Mouse (Mus musculus) ZHBTc4 (cell line): Measurements from ENCODE around the gene Decr2.
"Not testable (repeated sequence)": the region's sequence is repeated elsewhere in the genome, so short reads cannot be mapped to it uniquely, and the experiment has no call there.

ENCODE experiments used
- DNase-seq: peaks from one replicate; pipeline ENCODE4 v3.0.0-alpha.2; 2011; ENCODE audit warnings: low read depth, low spot score

Gene Decr2

DNA sequence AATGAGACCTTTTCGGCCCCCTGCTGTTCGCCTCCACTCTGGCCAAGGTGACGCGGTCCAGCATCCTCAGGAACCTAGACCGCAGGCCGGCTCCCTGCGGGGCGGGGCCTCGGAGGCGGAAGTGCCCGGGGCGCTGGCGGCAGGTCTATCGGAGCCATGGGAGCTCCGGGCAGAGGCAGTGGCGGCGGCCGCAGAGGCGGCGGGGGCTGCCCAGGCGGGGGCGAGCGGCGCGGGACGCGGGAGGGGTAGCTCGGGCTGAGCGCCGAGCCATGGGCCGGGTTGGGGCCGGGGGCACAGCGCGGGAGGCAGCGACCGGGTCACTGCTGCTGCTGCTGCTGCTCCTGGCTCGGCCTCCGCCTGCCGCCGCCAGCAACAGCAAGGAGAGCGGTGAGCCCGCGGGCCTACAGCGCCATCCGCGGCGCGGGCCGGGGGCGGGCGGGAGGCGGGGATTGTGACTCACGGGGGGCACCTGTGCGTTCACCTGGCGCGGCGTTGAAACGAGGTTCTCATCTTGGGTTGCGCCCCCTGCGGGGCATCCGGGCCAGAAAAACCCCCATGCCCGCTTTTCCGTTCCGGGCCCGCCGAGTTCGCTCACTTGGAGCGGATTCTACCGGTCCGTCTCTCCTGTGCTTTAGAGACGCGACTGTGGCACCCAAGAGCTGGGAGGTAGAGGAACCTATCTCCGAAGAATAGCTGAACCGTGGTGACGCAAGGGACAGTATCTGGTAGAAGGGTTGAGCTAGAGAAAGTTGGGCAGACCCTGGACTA, 23.2 kb upstream of the Decr2 start, which contains the start of gene Tmem8:
Tmem8 (plus strand) TSS at position 119 of the 768 bp plus-strand sequence.
- peak; percentile 87 for DNase-seq

DNA sequence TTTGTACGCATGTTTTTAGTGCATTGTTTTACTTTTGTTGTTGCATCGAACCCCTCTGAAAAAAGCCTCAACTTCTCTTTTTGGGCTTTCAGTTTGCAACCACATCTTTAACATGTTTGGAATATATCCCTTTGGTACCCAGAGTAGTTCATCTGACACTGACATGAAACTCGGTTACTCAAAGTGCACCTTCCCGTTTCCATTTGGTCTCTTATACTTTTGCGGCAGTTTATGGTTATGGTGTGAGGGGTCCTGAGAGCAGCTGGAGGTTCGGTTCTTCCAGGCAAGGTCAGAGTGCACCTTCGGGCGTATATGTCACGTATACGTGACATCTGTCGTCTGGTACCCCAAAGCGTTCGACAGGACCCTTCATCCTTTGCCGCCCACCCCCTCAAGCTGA, 22.6 kb upstream of the Decr2 start:
- DNase-seq = no peak

DNA sequence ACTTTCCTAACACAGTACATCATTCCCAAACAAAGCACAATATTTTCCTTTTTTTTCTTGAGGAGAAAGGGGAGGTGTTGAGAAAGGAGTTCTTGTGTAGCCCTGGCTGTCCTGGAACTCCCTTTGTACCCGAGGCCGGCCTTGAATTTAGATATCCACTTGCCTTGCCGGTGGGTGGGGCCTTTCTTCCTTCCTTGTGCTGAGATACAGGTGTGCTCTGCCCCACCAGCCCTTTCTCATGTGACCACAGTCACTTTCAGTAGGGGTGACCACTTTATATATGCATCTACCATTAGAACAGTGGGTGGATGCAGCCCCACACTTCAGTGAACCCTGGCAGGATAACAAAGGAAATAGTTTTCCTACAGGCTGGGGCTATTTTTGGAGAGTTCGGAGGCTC, 21.6 kb upstream of the Decr2 start:
- DNase-seq = peak; percentile 64

DNA sequence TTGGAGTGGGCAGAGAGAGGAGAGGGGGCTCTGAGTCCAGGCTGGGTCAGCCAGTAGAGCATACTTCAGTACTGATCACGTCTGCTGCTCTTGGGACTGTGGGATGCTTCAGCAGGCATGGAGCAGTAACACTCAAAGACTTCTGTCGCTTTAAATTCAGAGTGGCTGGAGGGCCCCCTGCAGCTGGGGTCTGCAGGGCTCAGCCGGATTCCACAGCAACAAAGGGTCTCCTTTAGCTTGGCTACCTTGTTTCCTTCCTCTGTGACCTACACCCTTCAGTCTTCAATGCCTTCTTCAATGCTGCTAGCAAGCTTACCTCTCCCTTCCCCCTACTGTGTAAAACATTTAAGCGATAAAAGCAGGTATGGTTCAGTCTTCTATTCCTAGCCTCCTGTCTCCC, 20.9 kb upstream of the Decr2 start:
- peak; percentile 87 for DNase-seq

DNA sequence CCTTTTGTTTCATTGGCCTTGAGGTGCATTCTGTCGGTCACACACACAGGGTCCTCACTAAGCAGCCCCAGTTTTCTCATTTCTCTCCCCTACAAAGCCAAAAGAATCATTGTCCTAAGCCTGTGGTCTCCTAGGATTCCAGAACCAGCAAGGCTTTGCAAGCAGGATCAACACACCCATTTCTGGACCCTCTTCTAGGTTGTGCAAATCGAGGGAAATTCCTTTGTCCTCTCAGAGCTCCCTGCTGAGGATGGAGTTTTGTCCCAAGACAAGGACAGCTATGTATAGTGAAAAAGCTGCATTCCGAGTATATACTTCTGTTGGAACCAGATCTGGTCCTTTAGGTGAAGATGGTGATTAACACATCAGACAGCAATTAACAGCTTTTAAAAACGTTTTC, 20.0 kb upstream of the Decr2 start:
- peak; percentile 76 for DNase-seq

DNA sequence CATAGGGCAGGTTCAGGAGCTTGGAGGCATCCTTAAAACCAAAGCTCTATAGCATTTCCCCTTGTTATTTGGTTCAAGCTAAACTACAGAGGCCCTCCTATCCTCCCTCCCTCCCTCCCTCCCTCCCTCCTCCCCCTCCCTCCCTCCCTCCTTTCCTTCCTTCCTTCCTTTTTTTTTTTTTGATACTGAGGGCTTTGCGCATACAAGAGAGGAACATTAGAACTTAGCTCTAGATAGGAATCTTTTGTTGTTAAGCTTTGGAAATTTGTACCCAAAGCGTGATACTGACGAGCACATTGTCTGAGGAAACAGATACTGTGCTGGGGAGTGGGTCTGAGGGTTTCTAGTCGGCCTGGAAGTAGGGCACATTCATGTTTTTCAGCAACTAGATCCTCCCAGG, 15.5 kb upstream of the Decr2 start:
- DNase-seq = no peak

DNA sequence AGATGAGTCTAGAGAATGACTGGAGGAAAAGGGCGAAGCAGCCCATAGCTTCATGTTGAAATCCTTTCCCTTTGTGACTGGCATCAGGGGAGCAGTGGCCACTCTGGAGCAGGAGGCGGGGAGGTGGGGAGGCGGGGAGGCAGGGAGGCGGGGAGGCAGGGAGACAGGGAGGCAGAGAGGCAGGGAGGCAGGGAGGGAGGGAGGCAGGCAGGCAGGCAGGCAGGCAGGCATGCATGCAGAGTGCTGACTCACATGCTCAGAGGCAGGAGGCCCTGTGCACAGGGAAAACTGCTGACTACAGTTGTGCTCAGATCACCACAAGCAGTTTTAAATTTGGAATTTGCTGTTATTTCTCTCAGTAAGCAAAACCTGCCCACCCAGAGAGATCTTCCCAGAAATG, 11.3 kb upstream of the Decr2 start:
- DNase-seq = peak; percentile 51

DNA sequence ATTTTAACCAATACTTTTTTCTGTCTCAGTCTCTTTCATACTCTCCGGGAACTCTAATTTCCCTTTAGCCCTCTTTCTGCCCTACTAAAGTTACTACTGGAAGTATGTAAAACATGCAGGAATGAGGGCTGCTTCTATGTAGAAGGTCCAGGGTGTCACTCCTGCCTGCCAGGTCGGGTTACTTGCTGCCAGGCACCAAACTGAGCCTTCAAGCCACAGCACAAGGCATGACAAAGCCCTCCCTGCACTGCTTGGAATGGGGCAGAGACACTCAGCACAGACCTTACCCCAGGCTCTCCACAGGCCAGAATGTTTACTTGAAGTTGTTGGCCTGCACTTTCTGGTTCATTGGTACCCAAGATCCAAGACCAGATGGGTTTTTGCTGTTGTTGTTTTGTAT, 10.0 kb upstream of the Decr2 start:
- DNase-seq = no peak

DNA sequence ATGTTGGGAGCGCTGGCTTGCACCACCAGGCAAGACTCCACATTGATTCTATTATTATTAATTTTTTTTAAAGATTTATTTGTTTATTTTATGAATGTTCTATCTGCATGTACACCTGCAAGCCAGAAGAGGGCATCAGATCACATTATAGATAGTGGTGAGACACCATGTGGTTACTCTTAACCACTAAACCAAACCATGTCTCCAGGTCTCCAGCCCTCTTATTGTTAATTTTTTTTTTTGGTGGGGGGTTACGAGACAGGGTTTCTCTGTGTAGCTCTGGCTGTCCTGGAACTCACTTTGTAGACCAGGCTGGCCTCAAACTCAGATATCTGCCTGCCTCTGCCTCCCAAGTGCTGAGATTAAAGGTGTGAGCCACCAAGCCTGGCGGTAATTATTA, 9.2 kb upstream of the Decr2 start:
- DNase-seq = not testable (repeated sequence)

DNA sequence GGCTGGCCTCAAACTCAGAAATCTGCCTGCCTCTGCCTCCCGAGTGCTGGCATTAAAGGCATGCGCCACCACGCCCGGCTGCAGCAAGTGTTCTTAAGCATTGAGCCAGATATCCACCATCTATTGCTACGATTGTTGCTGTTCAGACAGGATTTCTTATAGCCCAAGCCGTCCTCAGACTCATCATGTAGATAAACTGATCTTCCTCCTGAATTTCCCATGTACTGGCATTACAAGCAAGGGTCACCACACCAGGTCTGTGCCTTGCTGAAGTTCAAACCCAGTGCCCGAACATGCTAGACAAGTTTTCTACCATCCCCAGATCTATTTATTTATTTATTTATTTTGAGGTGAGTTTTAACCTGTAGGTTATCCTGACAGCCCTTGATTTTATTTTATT, 8.3 kb upstream of the Decr2 start:
- DNase-seq = no peak

DNA sequence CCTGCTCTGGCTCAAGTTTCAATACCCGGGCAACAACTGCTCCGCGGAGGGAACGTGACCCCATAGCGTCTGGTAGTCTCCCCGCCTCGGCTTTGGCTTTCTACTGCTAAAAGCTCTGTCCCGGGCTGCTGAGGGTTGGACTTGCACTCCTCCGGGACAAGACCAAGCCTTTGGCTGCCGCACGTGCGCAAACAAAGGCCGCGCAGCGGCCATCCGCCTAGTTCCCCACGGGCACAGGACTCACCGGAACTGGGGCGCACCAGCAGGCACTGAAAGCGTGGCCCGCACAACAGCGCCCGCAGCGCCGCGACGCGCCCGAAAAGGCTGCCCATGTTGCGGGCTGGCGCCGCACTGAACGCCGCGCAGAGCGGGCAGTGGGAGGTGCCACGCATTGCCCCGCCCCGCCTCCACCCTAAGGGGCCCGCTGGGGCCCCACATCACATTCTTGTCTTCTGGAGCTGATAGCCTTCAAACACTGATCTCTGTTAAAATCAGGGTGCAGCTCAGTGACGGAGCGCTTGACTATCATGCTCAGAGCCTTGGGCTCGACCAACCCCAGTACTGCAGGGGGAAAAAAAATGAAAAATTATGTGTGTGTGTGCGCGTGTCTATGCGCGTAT, 5.1 kb upstream of the Decr2 start, which contains the start of gene Nme4:
Nme4 (minus strand) TSS at position 482 of the 620 bp plus-strand sequence.
- DNase-seq = peak; percentile 79

DNA sequence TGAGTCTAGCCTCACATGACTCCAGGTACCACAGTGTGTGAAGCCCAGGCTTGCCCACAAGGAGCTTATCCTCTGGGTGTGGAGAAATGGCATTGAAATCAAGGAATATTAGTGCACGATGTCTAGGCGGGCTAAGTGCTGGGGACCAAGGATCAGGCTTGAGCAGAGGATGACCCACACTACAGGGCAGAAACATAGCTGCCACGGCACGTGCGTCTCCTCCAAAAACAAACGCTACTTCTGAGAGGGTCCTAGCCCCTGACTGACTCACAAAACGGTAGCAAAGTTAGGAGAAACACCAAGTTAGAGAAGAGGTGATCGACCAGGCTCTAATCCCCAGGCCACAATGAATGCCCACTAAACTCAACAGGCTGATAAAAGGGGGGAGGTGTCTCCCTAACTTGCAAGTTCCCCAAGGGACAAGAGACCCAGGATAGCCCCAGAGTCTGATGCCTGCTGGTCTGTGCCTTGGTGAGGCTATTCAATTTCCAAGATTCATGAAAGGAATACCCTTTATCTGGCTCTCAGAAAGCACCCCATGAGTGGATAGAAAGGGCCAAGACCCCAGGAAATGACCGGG, 4.5 kb upstream of the Decr2 start:
- no peak for DNase-seq

DNA sequence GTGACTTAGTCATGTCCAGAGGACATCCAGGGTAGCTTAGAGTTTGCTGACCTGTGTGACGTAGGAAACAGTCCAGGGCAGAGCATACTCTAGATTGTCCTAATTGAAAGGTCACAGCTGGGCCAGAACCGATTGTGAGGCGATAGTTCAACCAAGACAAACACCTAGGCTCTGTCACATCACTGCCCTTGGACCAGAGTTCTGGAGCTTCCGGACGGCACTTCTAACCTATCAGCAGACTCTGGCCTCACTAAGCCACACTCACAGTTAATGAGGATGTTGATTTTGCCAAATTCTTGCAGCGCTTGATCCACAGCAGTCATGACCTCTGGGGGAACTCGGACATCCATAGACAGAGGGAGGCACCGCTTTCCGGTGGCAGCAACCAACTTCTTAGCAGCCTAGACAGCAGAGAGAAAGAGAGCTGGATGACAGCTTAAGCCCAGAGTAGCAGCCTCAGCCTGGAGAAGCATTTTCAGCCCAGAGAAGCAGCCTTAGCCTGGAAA, 3.0 kb downstream of the Decr2 start:
- DNase-seq = peak; percentile 63

DNA sequence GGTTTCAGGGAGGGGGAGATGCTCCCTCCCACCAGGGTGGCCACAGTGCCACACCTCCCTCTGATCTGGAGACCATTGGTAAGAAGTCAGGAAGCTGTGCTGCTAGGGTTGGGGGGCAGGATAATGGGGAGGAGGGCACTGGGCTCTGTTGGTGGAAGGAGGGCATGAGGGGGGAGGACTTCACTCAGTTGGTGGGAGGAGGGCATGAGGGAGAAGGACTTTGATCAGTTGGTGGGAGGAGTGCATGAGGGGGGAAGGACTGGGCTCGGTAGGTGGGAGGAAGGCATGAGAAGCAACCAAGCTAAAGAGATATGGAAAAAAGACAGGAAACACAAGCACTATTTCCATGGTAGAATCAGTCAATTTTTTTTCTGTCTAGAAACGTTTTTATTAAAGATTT, 9.3 kb downstream of the Decr2 start:
- DNase-seq = no peak

DNA sequence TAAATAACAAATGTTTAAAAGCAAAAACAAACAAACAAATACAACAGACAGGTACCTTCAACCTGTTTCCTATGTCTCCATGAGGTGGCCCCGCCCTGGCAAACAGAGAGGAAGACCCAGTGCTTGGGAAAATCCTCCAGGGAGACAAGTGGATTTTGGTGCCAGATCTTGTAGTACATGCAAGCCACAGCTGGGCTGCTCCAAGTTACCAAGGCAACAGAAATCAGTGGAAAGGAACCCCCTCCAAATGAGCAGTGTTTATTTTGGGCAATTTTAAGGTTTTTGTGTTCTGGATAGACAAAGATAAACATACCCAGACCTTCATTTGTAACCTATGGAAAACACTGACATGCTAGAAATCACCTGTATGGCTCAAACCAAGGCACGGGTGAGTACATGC, 11.3 kb downstream of the Decr2 start:
- DNase-seq = no peak

DNA sequence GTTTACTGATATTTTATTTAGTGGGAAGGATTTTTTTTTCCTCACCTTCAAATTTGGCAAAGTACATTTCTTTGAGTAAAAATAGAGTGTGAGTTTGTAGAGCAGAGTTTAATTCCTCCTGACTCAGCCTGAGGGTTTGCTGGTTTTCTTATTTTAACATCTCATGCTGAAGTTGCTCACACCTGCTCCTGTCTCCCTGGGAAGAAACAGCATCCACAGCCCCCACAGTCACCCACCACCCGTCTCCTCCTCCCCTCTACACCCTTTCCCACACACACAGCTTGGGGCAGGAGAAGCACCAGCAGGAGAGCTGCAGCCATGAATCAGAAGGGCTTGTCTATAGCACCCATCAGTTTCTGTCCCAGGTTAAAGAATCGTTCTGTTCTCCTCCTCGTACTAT, 14.9 kb downstream of the Decr2 start:
- no peak for DNase-seq

DNA sequence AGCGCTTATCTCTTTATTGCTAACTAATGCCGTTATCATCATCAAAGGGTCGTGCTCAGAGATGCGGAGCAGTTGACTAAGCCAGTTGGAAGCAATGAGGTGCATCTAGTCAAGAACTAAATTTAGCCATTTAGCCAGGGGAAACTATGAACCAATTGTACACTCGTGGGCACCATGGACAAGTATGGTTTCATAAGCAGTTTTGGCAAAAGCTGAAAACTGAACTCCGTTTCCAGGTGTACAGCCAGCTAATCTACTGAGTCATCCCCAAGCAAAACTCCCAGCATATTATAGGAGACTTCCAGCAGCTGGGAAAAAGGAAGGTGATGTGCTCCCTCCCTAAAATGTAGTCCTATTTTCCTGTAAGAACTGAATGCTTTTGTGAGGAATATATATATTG, 20.0 kb downstream of the Decr2 start:
- DNase-seq = no peak

DNA sequence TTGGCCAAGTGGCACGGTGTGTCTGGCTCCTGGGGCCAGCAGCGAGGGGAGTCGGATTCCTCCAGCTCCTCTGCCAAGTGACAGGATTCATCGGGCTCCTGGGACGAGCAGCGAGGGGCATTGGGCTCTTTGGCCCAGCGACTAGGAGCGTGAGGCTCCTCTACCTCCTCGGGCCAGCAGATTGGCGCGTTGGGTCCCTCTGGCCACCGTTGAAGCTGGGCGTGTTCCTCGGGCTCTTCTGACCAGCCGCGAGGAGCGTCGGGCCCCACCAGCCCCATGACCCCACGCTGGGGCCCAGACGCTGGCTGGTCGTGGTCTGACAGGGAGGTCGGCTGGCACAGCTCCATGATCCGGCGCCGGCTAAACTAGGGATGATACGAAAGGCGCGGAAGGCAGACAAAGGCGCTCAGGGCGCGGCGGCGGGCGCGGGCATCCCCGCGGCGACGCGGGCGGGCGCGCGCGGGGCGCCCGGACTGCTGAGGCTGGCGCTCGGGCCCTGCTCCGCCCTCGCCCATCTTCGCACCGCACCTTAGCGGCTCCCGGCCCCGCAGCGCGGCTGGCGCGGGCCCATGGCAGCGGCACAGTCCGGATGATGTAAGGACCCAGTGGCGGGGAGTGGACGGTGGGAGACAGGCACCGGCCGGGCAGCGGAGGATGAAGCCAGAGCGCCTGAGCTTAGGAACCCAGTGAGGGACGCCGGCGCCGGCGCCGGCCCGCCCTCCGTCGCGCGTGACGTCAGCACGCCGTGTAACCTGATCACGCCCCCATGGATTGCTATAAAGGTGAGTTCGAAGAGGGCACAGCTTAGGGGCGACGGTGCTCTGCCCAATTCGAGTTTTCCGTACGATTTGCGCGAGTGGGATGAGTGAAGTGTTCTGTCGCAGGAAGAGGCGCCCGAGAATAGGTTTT, 21.1 kb downstream of the Decr2 start, which contains the start of gene Rab11fip3:
Rab11fip3 (minus strand) TSS at position 725 of the 909 bp plus-strand sequence.
- DNase-seq = peak; percentile 96

DNA sequence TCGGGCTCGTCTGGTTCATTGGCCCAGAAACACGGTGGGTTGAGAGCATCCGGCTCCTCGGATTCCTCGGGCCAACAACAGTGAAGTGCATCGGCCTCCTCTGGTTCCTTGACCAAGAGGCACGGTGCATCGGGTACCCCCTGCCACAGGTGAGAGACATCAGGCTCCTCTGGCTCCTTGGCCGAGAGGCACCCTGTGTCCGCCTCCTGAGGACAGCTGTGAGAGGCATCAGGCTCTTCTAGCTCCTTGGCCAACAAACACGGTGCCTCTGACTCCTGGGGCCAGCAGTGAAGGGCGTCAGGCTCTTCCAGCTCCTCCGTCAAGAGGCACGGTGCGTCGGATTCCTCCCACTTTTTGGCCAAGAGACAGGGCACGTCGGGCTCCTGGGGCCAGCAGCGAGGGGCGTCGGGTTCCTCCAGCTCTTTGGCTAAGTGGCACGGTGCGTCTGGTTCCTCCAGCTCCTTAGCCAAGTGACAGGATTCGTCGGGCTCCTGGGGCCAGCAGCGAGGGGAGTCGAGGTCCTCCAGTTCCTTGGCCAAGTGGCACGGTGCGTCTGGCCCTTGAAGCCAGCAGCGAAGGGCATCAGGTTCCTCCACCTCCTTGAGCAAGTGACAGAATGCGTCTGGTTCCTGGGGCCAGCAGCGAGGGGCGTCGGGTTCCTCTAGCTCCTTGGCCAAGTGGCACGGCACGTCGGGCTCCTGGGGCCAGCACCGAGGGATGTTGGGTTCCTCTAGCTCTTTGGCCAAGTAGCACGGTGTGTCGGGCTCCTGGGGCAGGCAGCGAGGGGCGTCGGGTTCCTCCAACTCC, 21.9 kb downstream of the Decr2 start:
- no peak for DNase-seq

DNA sequence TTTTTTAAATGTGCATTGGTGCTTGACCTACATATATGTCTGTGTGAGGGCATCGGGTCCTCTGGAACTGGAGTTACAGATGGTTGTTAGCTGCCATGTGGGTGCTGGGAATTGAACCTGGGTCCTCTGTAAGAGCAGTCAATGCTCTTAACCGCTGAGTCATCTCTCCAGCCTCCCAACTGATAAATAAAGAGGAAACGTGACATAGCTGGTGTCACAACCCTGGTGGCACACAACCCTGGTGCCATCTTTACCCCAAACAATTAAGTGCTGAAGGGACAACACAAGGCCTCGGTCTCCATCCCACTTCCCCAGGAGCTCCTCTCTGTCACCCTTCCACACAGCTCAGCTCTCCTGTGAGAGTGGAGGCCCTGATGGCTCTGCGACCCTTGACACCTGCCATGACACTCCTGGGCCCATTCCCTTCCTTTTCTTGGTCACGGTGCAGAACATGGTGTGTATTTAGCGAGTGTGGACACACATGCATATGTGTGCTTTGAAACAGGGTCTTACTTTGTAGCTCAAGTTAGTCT, 23.6 kb downstream of the Decr2 start:
- DNase-seq = no peak
